Mouse (Mus musculus) heart, postnatal 0 days (tissue): ENCODE measurements around the gene Ust. TPM values are rescaled to one million over a fixed set of nuclear protein-coding genes. Genes with fewer than 3 reads are reported as not detected.

Experiments
- ATAC-seq: fragments of 200-750 bp; cut with Nextera tagmentation; 2 replicates; pipeline ENCODE4 v1.8.0; 2017; ENCODE audit warnings: low read depth, moderate number of reproducible peaks, moderate library complexity; ENCODE audit not compliant: insufficient read depth
- DNase-seq: peaks from one replicate; pipeline ENCODE4 v3.0.0-alpha.2; 2016; ENCODE audit warnings: low spot score
- H3K27ac ChIP-seq: fragments of 300-500 bp; sonication (generic); 2 replicates; pipeline ENCODE4 v1.5.1; 2014; ENCODE audit warnings: low read depth, mild to moderate bottlenecking
- H3K27me3 ChIP-seq: fragments of 300-500 bp; sonication (generic); 2 replicates; pipeline ENCODE4 v1.6.1; 2014; ENCODE audit warnings: low read length, mixed read lengths; ENCODE audit not compliant: control insufficient read depth, insufficient read depth
- H3K36me3 ChIP-seq: fragments of 300-500 bp; sonication (generic); replicated peaks from 2 replicates; pipeline ENCODE4 v1.6.1; 2014; ENCODE audit warnings: low read length, mixed read lengths; ENCODE audit not compliant: control insufficient read depth, insufficient read depth
- H3K4me1 ChIP-seq: fragments of 300-500 bp; sonication (generic); 2 replicates; pipeline ENCODE4 v1.6.1; 2014; ENCODE audit warnings: antibody characterized with exemption; ENCODE audit not compliant: control insufficient read depth, insufficient read depth
- H3K4me2 ChIP-seq: fragments of 300-500 bp; sonication (generic); 2 replicates; pipeline ENCODE4 v1.6.1; 2014; ENCODE audit warnings: low read depth, mild to moderate bottlenecking, low read length, moderate library complexity
- H3K4me3 ChIP-seq: fragments of 300-500 bp; sonication (generic); 2 replicates; pipeline ENCODE4 v1.5.1; 2014; ENCODE audit warnings: low read depth, low read length
- H3K9ac ChIP-seq: fragments of 300-500 bp; sonication (generic); replicated peaks from 2 replicates; pipeline ENCODE4 v1.6.1; 2014; ENCODE audit warnings: low read depth, low read length, mixed read lengths
- H3K9me3 ChIP-seq: fragments of 300-500 bp; sonication (generic); replicated peaks from 2 replicates; pipeline ENCODE4 v1.6.1; 2016; ENCODE audit warnings: low read length; ENCODE audit not compliant: control insufficient read depth
- CTCF ChIP-seq: IDR thresholded peaks from 2 replicates; pipeline ENCODE4 v1.5.1; 2016; ENCODE audit warnings: antibody characterized with exemption, control low read depth, low read depth
- EP300 ChIP-seq: IDR thresholded peaks from 2 replicates; pipeline ENCODE4 v1.6.1; 2016; ENCODE audit warnings: antibody characterized with exemption, low read depth
- WGBS: fragments of 180-500 bp; shearing (Covaris S2); extraction: QIAGEN DNeasy Blood & Tissue Kit; methylation state at CpG from one replicate; pipeline ENCODE4 v1.1.7; 2014; 5-methylcytosine and 5-hydroxymethylcytosine counted together
- polyA plus RNA-seq: library from polyadenylated mRNA; unstranded; fragments of >200 nt; fragmentation: Nextera tagmentation; extraction: Ambion mirVana; gene quantifications from 2 replicates; pipeline ENCODE4 v1.2.1, GENCODE M21; 2015
- total RNA-seq: library from RNA; depleted of rRNA; stranded (reverse); fragments of >200 nt; gene quantifications from 2 replicates; pipeline ENCODE4 v1.2.3, GENCODE M21; 2014; ENCODE audit warnings: low replicate concordance

Ust gene
- total and polyA plus RNA-seq, 2 experiments from 2014 or later, result 1.1 to 1.2 TPM

DNA sequence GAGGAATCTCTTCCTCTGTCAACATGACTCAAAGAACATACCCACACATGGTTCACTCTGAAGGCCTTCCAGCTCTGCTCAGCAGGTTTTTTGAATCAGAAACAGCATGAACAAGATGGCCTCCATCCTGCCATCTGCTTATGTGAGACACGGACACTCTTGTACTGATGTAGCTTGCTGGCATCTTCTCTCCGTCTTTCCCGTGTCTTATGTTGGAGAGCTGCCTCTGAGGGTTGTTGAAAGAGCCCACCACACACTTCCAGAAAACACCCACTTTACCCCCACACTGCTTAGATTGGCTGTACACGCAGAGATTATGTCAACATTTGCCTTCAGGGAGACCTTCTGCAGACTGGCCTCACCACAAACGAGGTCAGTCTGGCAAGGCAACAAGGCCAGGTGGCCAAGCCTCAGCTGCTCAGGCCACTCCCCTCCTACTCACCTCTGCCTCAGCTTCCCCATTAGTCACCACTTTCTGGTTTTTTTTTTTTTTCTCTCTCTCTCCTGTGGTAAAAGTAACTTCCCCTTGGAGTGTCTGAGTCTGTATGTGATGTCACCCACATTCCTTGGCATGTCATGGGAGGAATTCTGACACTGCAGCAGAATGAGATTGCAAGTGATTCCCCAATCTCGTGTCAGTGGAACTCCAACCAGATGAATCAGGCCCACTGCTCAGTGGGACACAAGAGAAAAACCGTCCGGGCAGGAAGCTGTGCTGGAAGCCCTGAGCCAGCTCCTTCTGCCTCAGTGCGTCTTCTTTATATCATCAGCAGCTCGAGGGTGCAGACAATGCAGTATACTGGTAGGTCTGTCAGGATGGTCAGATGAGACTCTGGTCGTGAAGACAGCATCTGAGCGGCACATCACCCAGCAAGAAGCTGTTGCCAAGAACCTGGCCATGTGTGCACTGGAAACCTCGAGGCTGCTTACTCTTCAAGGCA lies 19.4 kb downstream of the Ust start:
- 51% methylated on average over 13 of the region's 13 CpGs for WGBS

DNA sequence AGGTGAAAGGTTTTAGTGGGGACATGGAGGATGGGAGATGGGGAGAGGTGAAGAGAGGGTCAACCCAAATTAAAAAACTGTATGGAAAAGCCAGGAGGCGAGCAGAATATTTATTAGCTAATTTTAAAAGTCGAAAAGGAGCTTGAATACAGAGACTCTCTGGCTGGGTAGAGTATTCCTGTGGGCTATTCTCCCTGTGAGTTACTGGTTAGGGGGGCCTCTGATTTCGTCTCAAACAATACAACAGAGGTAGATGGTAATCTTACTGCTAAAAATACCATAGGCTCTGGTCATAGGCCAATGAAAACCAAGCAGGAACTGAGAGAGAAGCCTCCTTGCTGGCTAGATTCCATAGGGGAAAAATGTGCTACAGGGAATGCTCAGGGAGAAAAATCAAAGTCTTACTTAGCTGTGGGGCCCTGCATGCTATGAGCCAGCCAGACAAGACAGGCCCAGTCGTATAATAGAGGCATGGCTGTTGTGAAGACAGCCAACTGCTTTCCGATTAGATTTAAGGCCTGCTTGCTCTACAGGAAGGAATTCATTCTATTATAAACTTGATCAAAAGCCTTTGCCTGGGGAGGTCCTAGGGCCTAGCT lies 23.0 kb downstream of the Ust start:
- TF ChIP-seq EP300 (no peak), CTCF (no peak)
- Histone ChIP-seq H3K4me2 (no peak overlapping the region), H3K36me3 (no peaks in the 10 kb centered on the region), H3K9ac (no peak overlapping the region), H3K27ac (no peak overlapping the region), H3K27me3 (no peaks in the 10 kb centered on the region), H3K4me3 (no peak overlapping the region), H3K9me3 (no peaks in the 10 kb centered on the region), H3K4me1 (no peaks in the 10 kb centered on the region; the same call in 1 of the 2 replicates)
- ATAC-seq, result no peak
- 40% methylated on average over 5 of the region's 5 CpGs for WGBS
- DNase-seq, result no peak

More for the DNA sequence above, 19.4 kb downstream of the Ust start:
- no peak for DNase-seq
- no peak overlapping the region for H3K9ac ChIP-seq
- TF ChIP-seq CTCF (no peak), EP300 (no peak)
- H3K4me3 ChIP-seq, result no peak overlapping the region
- H3K4me1 ChIP-seq, result no peaks in the 10 kb centered on the region; the same call in 1 of the 2 replicates
- ATAC-seq, result no peak
- no peaks in the 10 kb centered on the region for H3K9me3 ChIP-seq
- no peak overlapping the region for H3K27ac ChIP-seq
- no peak overlapping the region for H3K4me2 ChIP-seq
- no peaks in the 10 kb centered on the region for H3K36me3 ChIP-seq
- H3K27me3 ChIP-seq, result no peaks in the 10 kb centered on the region

DNA sequence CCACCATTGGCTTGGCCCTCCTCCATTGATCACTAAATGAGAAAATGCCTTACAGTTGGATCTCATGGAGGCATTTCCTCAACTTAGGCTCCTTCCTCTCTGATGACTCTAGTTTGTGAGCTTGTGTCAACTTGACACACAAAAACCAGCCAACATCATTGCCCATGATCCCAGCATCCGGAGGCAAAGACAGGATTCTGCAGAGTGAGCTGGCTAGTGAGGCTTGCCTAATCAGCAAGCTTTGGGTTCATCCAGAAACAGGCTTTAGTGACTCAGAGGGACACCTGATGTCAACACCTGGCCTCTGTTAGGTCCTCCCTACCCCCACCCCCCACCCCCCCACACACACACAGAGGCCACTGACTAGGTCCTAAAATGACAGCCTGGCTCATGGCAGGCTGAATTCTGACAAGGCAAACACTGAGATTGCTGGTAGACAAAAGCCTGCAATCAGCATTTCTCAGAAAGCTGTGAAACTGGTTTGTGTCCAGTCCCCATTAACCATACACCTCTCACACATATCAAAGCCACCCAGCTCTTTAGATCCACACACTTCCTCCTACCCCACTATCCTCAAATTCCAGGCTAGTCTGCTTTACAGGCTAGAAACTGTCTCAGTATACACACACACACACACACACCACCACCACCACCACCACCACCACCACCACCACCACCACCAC lies 26.6 kb downstream of the Ust start:
- H3K36me3 ChIP-seq, result no peaks in the 10 kb centered on the region
- no peak for TF ChIP-seq CTCF
- TF ChIP-seq EP300, result no peak
- no peak overlapping the region for H3K4me3 ChIP-seq
- DNase-seq (no peak), ATAC-seq (no peak)
- no peaks in the 10 kb centered on the region for H3K27me3 ChIP-seq
- H3K27ac ChIP-seq, result no peak overlapping the region
- H3K9ac ChIP-seq, result no peak overlapping the region
- H3K9me3 ChIP-seq, result no peaks in the 10 kb centered on the region
- 100% methylated on average over 1 of the region's 1 CpGs for WGBS
- H3K4me2 ChIP-seq, result no peak overlapping the region
- no peaks in the 10 kb centered on the region for H3K4me1 ChIP-seq

DNA sequence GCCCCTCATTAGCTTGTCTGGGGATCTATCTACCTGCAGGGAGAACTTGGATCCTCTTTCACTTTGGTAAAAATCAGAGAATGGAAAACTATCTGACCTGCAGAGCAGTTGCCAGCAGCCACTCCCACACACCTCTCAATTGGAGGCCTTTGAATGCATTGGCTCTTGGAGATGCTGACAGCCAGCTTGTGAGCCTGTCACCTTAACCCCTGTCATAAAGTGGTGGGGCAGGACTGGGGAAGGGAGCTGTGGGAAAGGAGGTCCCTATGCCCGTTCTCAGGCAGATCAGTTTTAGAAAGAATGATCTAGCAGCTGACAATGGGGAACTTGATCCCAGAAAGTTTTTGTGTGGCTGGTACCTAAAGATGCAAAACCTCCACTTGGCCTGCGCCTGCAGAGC lies 31.2 kb downstream of the Ust start:
- no peaks in the 10 kb centered on the region for H3K36me3 ChIP-seq
- DNase-seq, result no peak
- no peak for TF ChIP-seq CTCF
- TF ChIP-seq EP300, result no peak
- no peak overlapping the region for H3K27ac ChIP-seq
- H3K4me1 ChIP-seq, result no peaks in the 10 kb centered on the region
- WGBS, result 70% methylated on average over 2 of the region's 2 CpGs
- H3K9me3 ChIP-seq, result no peaks in the 10 kb centered on the region
- no peak for ATAC-seq
- H3K9ac ChIP-seq, result no peak overlapping the region
- no peaks in the 10 kb centered on the region for H3K27me3 ChIP-seq
- H3K4me3 ChIP-seq, result no peak overlapping the region
- H3K4me2 ChIP-seq, result no peak overlapping the region

DNA sequence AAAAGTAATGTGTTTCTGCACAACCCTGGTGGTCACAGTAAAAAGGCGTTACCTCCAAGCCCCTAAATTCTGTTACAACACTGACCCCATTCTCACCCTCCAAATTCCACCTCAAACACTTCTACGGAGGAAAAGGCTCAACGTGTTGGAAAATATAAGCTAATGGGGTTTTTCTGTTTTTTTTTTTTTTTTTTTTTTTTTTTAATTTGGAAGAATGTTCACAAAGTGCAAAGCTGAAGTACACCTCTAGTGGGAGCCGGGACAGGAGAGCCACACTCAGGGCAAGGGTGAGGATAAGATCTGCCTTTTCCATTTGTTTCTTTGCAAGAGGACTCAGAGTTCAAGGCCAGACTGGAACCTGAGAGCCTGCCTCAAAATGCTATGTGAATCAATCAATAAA lies 34.1 kb downstream of the Ust start:
- TF ChIP-seq CTCF (no peak), EP300 (no peak)
- no peaks in the 10 kb centered on the region for H3K36me3 ChIP-seq
- no peaks in the 10 kb centered on the region for H3K9me3 ChIP-seq
- no peak for ATAC-seq
- H3K4me3 ChIP-seq, result no peak overlapping the region
- no peaks in the 10 kb centered on the region for H3K27me3 ChIP-seq
- H3K4me2 ChIP-seq, result no peak overlapping the region
- 81% methylated on average over 4 of the region's 4 CpGs for WGBS
- no peaks in the 10 kb centered on the region for H3K4me1 ChIP-seq
- H3K27ac ChIP-seq, result no peak overlapping the region
- no peak overlapping the region for H3K9ac ChIP-seq
- DNase-seq, result no peak
